Comparison of ENCODE assay signal across 21 mouse cellular contexts in the genomic region with DNA sequence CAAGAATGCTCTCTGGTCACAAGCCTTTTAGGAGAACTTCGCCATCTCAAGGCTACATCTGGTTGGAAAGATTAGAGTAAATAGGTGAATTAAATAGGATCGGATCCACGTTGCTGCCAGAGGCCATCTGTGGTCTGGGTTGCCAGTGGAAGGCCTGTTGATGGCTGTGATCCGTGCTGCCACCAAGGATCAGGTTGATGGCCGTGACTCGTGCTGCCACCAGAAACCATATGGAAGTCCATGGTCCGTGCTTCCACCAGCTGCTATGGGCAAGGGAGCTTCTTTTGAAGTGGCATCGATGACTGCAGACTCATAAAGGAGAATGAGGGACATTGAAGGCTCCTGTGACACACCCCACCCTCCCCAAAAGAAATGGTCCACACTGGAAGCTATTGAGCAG.
DNase-seq lines count a peak whose midpoint lies in the region; ATAC-seq and TF ChIP-seq lines count a peak whose summit lies in the region.
"Had no signal": no experiment of that assay in that cellular context is flagged by ENCODE, and none has a peak within 500 bp of the region (broad histone marks: within the 10 kb centered on the region; RNA-seq: fewer than 3 reads in every experiment).

No protein-coding gene starts in this region.

- no peak overlapping the region for H3K4me3 ChIP-seq in kidney, adult 2 months (ENCODE audit: insufficient read depth, low read depth, low read length)
- H3K4me3 ChIP-seq in midbrain, postnatal 0 days (ENCODE audit: low read depth, low read length), result no peak overlapping the region
- H3K4me3 ChIP-seq in midbrain, embryonic 14.5 days (replicated peaks; ENCODE audit: low read depth, low read length), result no peak overlapping the region
- H3K4me3 ChIP-seq: embryonic facial prominence, embryonic 13.5 days; embryonic facial prominence, embryonic 15.5 days; erythroblast, embryonic 14.5 days; forebrain, embryonic 10.5 days; forebrain, embryonic 12.5 days had no signal

- H3K4me2 ChIP-seq in midbrain, postnatal 0 days (ENCODE audit: low read depth, low read length, poor library complexity, severe bottlenecking), result no peak overlapping the region
- H3K4me2 ChIP-seq in midbrain, embryonic 14.5 days (ENCODE audit: low read length), result no peak overlapping the region
- H3K4me2 ChIP-seq: embryonic facial prominence, embryonic 13.5 days; embryonic facial prominence, embryonic 15.5 days; forebrain, embryonic 12.5 days had no signal

- ATAC-seq in midbrain, postnatal 0 days (ENCODE audit: low FRiP score), result no peak
- ATAC-seq in midbrain, embryonic 14.5 days (ENCODE audit: low FRiP score, low TSS enrichment), result no peak
- ATAC-seq: forebrain, embryonic 14.5 days; forebrain, embryonic 16.5 days had no signal

- no peak for TF ChIP-seq CTCF in kidney, adult 2 months (conservative IDR thresholded peaks at IDR 0.05; ENCODE audit: insufficient read depth, insufficient read length, low read depth, low read length)
- no peak for TF ChIP-seq CTCF in midbrain, postnatal 0 days (IDR thresholded peaks at IDR 0.05)

- H3K36me3 ChIP-seq in kidney, adult 2 months (ENCODE audit: control insufficient read depth, insufficient read depth, low read length), result no peaks in the 10 kb centered on the region
- no peaks in the 10 kb centered on the region for H3K36me3 ChIP-seq in midbrain, postnatal 0 days (ENCODE audit: insufficient read depth, low read length)
- no peaks in the 10 kb centered on the region for H3K36me3 ChIP-seq in midbrain, embryonic 14.5 days (ENCODE audit: control insufficient read depth, insufficient read depth, low read length)
- H3K36me3 ChIP-seq: embryonic facial prominence, embryonic 13.5 days; embryonic facial prominence, embryonic 15.5 days; forebrain, embryonic 10.5 days; forebrain, embryonic 12.5 days had no signal

- WGBS in kidney, adult 2 months, result 93% methylated on average over 8 of the region's 8 CpGs
- 79% methylated on average over 8 of the region's 8 CpGs for WGBS in midbrain, postnatal 0 days
- WGBS in midbrain, embryonic 14.5 days, result 81% methylated on average over 8 of the region's 8 CpGs

- peak overlapping the region; percentile 44; the same call in 1 of the 2 replicates for H3K27ac ChIP-seq in kidney, adult 2 months (ENCODE audit: insufficient read depth, low read depth, low read length)
- no peak overlapping the region for H3K27ac ChIP-seq in midbrain, postnatal 0 days (ENCODE audit: low read depth, low read length)
- H3K27ac ChIP-seq in midbrain, embryonic 14.5 days (replicated peaks; ENCODE audit: low read depth, low read length), result no peak overlapping the region
- H3K27ac ChIP-seq: embryonic facial prominence, embryonic 13.5 days; embryonic facial prominence, embryonic 15.5 days; forebrain, embryonic 10.5 days; forebrain, embryonic 12.5 days had no signal

- DNase-seq in cerebellum, postnatal 14 days, result peak; percentile 51 to 67
- DNase-seq in cerebellum, adult 11 months, result no peak
- DNase-seq in kidney, adult 2 months, result no peak
- DNase-seq in kidney, postnatal 4 days, result no peak
- DNase-seq in left cerebral cortex, postnatal 4 days, result peak; percentile 74
- DNase-seq in left cerebral cortex, postnatal 10 days (ENCODE audit: extremely low spot score in 1 of 2, low spot score in 2 of 2), result no peak
- peak; percentile 64 for DNase-seq in midbrain, postnatal 0 days (ENCODE audit: low spot score)
- no peak for DNase-seq in midbrain, embryonic 14.5 days
- DNase-seq: adrenal gland, adult 2 months; adrenal gland, postnatal 25 days; cerebellum, adult 8-10 months; cerebellum, adult 9-11 months; cerebellum, postnatal 36 days; embryo, embryonic 11 days had no signal

- H3K27me3 ChIP-seq in kidney, adult 2 months (replicated peaks; ENCODE audit: control insufficient read depth, insufficient read depth, low read length), result no peaks in the 10 kb centered on the region
- H3K27me3 ChIP-seq in midbrain, postnatal 0 days (ENCODE audit: insufficient read depth, low read length), result no peaks in the 10 kb centered on the region
- H3K27me3 ChIP-seq in midbrain, embryonic 14.5 days (ENCODE audit: control insufficient read depth, insufficient read depth, low read length), result no peaks in the 10 kb centered on the region
- H3K27me3 ChIP-seq: embryonic facial prominence, embryonic 13.5 days; embryonic facial prominence, embryonic 15.5 days; forebrain, embryonic 12.5 days had no signal

- no peak overlapping the region for H3K9ac ChIP-seq in midbrain, postnatal 0 days (replicated peaks; ENCODE audit: low read length, poor library complexity, severe bottlenecking)
- H3K9ac ChIP-seq in midbrain, embryonic 14.5 days (replicated peaks; ENCODE audit: low read length), result no peak overlapping the region
- H3K9ac ChIP-seq: embryonic facial prominence, embryonic 13.5 days; embryonic facial prominence, embryonic 15.5 days; forebrain, embryonic 12.5 days had no signal

- peaks cover 45% of the 10 kb centered on the region for H3K4me1 ChIP-seq in kidney, adult 2 months (ENCODE audit: control insufficient read depth, insufficient read depth, low read length)
- peaks cover 8% of the 10 kb centered on the region; the same call in 1 of the 2 replicates for H3K4me1 ChIP-seq in midbrain, postnatal 0 days (ENCODE audit: insufficient read depth, low read length)
- H3K4me1 ChIP-seq in midbrain, embryonic 14.5 days (ENCODE audit: control insufficient read depth, insufficient read depth, low read length), result peaks cover 30% of the 10 kb centered on the region

- no peak for TF ChIP-seq POLR2A in kidney, adult 2 months (IDR thresholded peaks at IDR 0.05; ENCODE audit: low read depth, low read length)

- intact Hi-C loops in left cerebral cortex, postnatal 4 days (cut with DNase I), result no loop called here
- intact Hi-C loops in left cerebral cortex, postnatal 10 days (cut with DNase I), result no loop called here

- H3K9me3 ChIP-seq in midbrain, postnatal 0 days (ENCODE audit: low read length), result no peaks in the 10 kb centered on the region
- H3K9me3 ChIP-seq in midbrain, embryonic 14.5 days (ENCODE audit: control insufficient read depth, low read length), result no peaks in the 10 kb centered on the region
- H3K9me3 ChIP-seq: embryonic facial prominence, embryonic 13.5 days; embryonic facial prominence, embryonic 15.5 days; forebrain, embryonic 10.5 days; forebrain, embryonic 12.5 days had no signal

Comparison
In these comparisons a context has a peak if more than half of its experiments do, and no peak if none do; other contexts are left out.
1. DNase-seq: peak in cerebellum, postnatal 14 days (2 of 2), left cerebral cortex, postnatal 4 days (single experiment) and midbrain, postnatal 0 days (single experiment); none in cerebellum, adult 11 months (single experiment), kidney, adult 2 months (single experiment), kidney, postnatal 4 days (0 of 2), left cerebral cortex, postnatal 10 days (0 of 2) and midbrain, embryonic 14.5 days (single experiment).